Mouse (Mus musculus) liver, embryonic 13.5 days (tissue): Measurements from ENCODE around the gene Cemip. TPM values are rescaled to one million over a fixed set of nuclear protein-coding genes. Genes with fewer than 3 reads are reported as not detected.
A peak's percentile ranks its signal among the peaks of the same experiment; 100 is the strongest.

Experiments
- ATAC-seq: fragments of 200-750 bp; cut with Nextera tagmentation; 2 replicates; pipeline ENCODE4 v1.8.0; 2017; ENCODE audit warnings: low read depth, mild to moderate bottlenecking, moderate number of reproducible peaks, moderate library complexity
- DNase-seq: peaks from one replicate; pipeline ENCODE4 v3.0.0; 2022
- H3K27ac ChIP-seq: fragments of 300-500 bp; sonication (generic); 2 replicates; pipeline ENCODE4 v1.5.1; 2015; ENCODE audit warnings: moderate library complexity, mild to moderate bottlenecking, inconsistent platforms
- H3K27me3 ChIP-seq: fragments of 300-500 bp; sonication (generic); 2 replicates; pipeline ENCODE4 v1.6.1; 2015; ENCODE audit warnings: mild to moderate bottlenecking, inconsistent platforms
- H3K36me3 ChIP-seq: fragments of 300-500 bp; sonication (generic); 2 replicates; pipeline ENCODE4 v1.6.1; 2015; ENCODE audit warnings: mild to moderate bottlenecking, inconsistent platforms
- H3K4me1 ChIP-seq: fragments of 300-500 bp; sonication (generic); replicated peaks from 2 replicates; pipeline ENCODE4 v1.6.1; 2015; ENCODE audit warnings: inconsistent platforms
- H3K4me2 ChIP-seq: fragments of 300-500 bp; sonication (generic); 2 replicates; pipeline ENCODE4 v1.6.1; 2015; ENCODE audit warnings: inconsistent platforms, mild to moderate bottlenecking, moderate library complexity
- H3K4me3 ChIP-seq: fragments of 300-500 bp; sonication (generic); replicated peaks from 2 replicates; pipeline ENCODE4 v1.5.1; 2015; ENCODE audit warnings: mild to moderate bottlenecking, inconsistent platforms
- H3K9ac ChIP-seq: fragments of 300-500 bp; sonication (generic); 2 replicates; pipeline ENCODE4 v1.6.1; 2015; ENCODE audit warnings: mild to moderate bottlenecking, inconsistent platforms
- H3K9me3 ChIP-seq: fragments of 300-500 bp; sonication (generic); replicated peaks from 2 replicates; pipeline ENCODE4 v1.6.1; 2016; ENCODE audit warnings: inconsistent platforms
- WGBS: fragments of 180-500 bp; shearing (Covaris S2); methylation state at CpG from one replicate; pipeline ENCODE4 v1.1.7; 2015; ENCODE audit not compliant: insufficient replicate concordance; 5-methylcytosine and 5-hydroxymethylcytosine counted together
- polyA plus RNA-seq: library from polyadenylated mRNA; unstranded; fragments of >200 nt; fragmentation: Nextera tagmentation; extraction: Ambion mirVana; gene quantifications from 2 replicates; pipeline ENCODE4 v1.2.1, GENCODE M21; 2015

The Cemip gene
- polyA plus RNA-seq, 1 experiment from 2014 or later = 0.02 TPM

DNA sequence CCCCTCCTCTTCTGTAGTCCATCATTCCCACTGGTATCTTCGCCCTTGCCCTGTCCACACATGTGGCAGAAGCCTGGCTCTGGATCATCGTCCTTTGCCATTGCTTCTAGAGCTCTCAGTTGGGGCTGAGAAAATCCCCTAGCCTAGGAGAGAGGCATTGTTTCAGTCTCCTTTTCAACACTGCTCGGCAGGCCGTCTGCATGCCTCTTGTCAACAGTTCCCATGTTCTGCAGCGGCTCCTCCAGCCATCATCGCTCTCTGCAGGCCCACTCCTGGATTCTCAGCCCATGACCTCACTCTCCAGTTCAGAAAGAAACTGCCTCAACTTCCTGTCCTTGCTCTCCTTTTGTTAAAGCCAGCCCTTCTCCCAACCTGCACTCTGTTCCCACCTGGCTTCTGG lies 136.6 kb downstream of the Cemip start:
- 64% methylated on average over 6 of the region's 6 CpGs for WGBS
- no peaks in the 10 kb centered on the region for H3K27me3 ChIP-seq
- no peaks in the 10 kb centered on the region for H3K4me1 ChIP-seq
- H3K27ac ChIP-seq = no peak overlapping the region
- no peak overlapping the region for H3K4me2 ChIP-seq
- H3K4me3 ChIP-seq = no peak overlapping the region
- no peak for DNase-seq
- H3K36me3 ChIP-seq = no peaks in the 10 kb centered on the region
- no peak overlapping the region for H3K9ac ChIP-seq
- no peak for ATAC-seq
- no peaks in the 10 kb centered on the region for H3K9me3 ChIP-seq

DNA sequence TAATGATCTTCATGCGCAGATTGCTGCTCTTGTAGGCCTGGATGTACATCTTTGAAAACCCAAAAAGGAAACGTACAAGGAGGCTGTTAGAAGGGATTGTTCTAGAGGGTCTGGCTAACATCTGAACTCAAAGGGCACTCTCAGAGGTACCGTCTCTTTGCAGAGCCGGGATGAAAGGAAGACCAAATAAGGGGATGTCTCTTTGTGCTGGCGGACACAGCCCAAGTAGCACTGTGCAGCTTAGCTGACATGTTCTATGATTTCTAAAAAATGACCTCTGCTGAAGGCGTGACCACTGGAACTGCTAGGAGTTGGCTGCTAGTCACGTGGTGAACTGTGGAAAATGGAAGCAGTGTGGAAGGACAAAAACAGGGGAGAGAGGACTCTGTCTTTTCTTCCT lies 137.6 kb downstream of the Cemip start:
- H3K9ac ChIP-seq = no peak overlapping the region
- H3K4me3 ChIP-seq = no peak overlapping the region
- no peak overlapping the region for H3K27ac ChIP-seq
- 55% methylated on average over 7 of the region's 7 CpGs for WGBS
- H3K4me1 ChIP-seq = no peaks in the 10 kb centered on the region
- no peaks in the 10 kb centered on the region for H3K27me3 ChIP-seq
- H3K9me3 ChIP-seq = no peaks in the 10 kb centered on the region
- no peak overlapping the region for H3K4me2 ChIP-seq
- no peaks in the 10 kb centered on the region for H3K36me3 ChIP-seq
- ATAC-seq (no peak), DNase-seq (no peak)

DNA sequence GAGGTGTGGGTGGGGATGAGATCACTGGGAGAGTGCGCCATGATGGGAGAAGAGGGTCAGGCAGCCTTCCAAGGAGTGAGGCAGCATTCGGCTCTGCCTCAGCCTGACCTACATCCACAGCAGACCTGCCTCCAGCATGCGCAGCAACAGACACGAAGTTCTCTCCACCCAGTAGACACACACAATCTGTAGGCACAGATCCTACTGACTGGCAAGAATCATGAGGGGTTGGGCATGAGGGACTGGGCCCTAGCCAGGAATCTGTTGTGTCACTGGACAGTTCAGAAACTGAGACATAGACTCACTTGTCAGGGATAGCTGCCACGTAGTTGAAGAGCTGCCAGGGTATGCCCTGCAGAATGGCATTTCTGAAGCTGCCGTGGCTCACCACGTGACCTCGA lies 144.6 kb downstream of the Cemip start:
- H3K4me1 ChIP-seq = no peaks in the 10 kb centered on the region

DNA sequence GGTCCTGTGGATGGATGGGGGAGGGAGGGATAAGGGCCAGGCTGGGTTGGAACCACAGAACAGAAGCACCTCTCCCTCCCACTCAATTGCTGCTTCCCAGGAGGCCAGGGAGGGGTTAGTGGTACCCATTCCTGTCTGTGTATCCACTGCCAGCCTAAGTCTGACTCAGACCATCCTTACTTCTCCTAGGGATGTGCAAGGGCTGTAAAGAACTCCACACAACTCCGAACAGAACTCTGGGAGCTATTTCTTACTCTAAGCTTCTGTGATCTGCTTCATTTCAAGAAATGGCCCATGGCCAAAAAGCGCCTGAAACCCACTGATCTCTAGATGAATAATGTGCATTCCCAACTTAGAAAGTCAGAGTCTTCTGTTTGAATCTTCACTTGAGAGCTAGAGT lies 146.2 kb downstream of the Cemip start:
- ATAC-seq = no peak
- H3K4me3 ChIP-seq = no peak overlapping the region
- no peaks in the 10 kb centered on the region for H3K9me3 ChIP-seq
- H3K36me3 ChIP-seq = no peaks in the 10 kb centered on the region
- no peak overlapping the region for H3K4me2 ChIP-seq
- WGBS = 45% methylated on average over 2 of the region's 2 CpGs
- no peak overlapping the region for H3K27ac ChIP-seq
- no peaks in the 10 kb centered on the region for H3K27me3 ChIP-seq
- DNase-seq = no peak
- H3K9ac ChIP-seq = no peak overlapping the region
- H3K4me1 ChIP-seq = no peaks in the 10 kb centered on the region

More for the DNA sequence above, 144.6 kb downstream of the Cemip start:
- Histone ChIP-seq H3K27me3 (no peaks in the 10 kb centered on the region), H3K9me3 (no peaks in the 10 kb centered on the region), H3K9ac (no peak overlapping the region), H3K4me3 (no peak overlapping the region), H3K4me2 (no peak overlapping the region), H3K36me3 (no peaks in the 10 kb centered on the region), H3K27ac (no peak overlapping the region)
- 68% methylated on average over 8 of the region's 8 CpGs for WGBS
- DNase-seq (no peak), ATAC-seq (no peak)

DNA sequence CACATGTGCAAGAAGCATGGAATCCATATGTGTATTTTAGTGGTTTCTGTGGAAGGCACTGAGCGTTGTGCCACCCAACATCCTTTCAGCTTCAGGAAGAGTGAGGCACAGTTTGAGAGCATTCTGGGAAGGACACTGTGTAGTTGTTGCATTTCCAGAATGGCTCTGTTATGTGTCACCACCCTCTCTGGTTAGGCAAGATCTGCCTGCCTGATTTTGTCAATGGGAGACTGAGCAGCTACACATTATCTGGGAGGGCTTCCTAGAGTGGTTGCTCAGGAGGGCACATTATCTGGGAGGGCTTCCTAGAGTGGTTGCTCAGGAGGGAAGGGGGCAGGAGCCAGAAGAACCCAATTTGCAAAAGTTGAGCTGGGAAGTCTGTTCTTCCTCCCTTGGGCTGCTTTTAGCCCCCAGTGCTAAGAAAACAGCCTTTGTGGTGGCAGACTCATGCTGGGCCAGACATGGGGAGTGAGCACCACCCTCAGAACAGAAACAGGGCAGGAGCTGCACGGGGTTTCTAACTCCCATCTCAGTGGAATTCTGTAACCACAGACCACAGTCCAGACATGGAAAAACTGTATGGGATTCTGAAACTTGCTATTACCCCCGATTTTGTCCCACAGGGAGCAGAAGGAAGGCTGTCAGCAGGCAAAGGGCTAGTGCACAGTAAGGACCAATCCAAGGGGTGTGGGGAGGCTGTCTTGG lies 147.1 kb downstream of the Cemip start:
- DNase-seq = no peak
- no peak overlapping the region for H3K4me2 ChIP-seq
- no peaks in the 10 kb centered on the region for H3K36me3 ChIP-seq
- no peak overlapping the region for H3K9ac ChIP-seq
- H3K27ac ChIP-seq = no peak overlapping the region
- 48% methylated on average over 3 of the region's 3 CpGs for WGBS
- no peak for ATAC-seq
- H3K9me3 ChIP-seq = no peaks in the 10 kb centered on the region
- no peaks in the 10 kb centered on the region for H3K4me1 ChIP-seq
- H3K4me3 ChIP-seq = no peak overlapping the region
- no peaks in the 10 kb centered on the region for H3K27me3 ChIP-seq

DNA sequence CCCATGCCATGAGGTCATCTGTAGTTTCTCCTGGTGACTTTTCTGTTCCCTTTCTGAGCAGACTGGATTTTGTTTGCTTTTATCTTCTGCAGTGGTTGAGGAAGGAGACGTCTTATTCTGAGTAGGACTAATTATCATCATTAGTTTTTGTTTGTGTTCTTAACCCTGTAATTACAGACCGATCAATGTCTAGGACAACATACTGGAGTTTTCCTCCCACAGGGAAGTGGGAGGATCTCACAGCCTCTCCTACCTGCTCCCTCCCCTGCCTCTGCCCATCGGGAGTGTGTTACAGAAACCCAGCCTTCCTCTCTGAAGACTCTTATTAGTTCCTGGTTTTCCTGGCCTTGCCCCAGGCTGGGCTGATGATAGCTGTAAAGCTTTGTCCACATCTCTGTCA lies 164.7 kb downstream of the Cemip start:
- ATAC-seq = no peak
- no peaks in the 10 kb centered on the region for H3K36me3 ChIP-seq
- H3K9ac ChIP-seq = no peak overlapping the region

DNA sequence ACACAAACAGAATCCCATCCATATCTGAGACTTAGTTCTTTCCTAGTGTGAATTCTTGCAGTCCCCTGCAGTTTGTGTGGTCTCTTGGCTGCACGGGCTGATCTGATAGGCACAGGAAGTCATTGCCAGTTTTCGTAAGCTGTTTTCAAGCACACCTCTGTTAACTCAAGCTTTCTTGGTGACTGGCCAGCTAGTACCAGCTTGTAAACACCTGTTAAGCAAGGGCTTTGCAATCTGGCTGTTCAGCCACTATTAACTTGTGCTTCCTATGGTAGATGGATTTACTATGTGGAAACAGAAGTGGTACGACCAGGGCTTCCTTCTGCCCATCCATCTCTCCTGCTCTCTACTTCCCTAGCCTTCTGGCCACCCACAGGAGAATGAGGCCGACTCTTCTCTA lies 166.1 kb downstream of the Cemip start:
- ATAC-seq (no peak), DNase-seq (no peak)
- Histone ChIP-seq H3K4me3 (no peak overlapping the region), H3K4me1 (no peaks in the 10 kb centered on the region), H3K27me3 (no peaks in the 10 kb centered on the region), H3K9me3 (no peaks in the 10 kb centered on the region), H3K36me3 (no peaks in the 10 kb centered on the region), H3K9ac (no peak overlapping the region), H3K27ac (no peak overlapping the region), H3K4me2 (no peak overlapping the region)
- WGBS = 51% methylated on average over 4 of the region's 4 CpGs

More for the DNA sequence above, 164.7 kb downstream of the Cemip start:
- H3K4me1 ChIP-seq = no peaks in the 10 kb centered on the region
- WGBS = 41% methylated on average over 3 of the region's 3 CpGs
- H3K4me2 ChIP-seq = no peak overlapping the region
- no peak for DNase-seq
- no peaks in the 10 kb centered on the region for H3K9me3 ChIP-seq
- no peaks in the 10 kb centered on the region for H3K27me3 ChIP-seq
- no peak overlapping the region for H3K4me3 ChIP-seq
- H3K27ac ChIP-seq = no peak overlapping the region

DNA sequence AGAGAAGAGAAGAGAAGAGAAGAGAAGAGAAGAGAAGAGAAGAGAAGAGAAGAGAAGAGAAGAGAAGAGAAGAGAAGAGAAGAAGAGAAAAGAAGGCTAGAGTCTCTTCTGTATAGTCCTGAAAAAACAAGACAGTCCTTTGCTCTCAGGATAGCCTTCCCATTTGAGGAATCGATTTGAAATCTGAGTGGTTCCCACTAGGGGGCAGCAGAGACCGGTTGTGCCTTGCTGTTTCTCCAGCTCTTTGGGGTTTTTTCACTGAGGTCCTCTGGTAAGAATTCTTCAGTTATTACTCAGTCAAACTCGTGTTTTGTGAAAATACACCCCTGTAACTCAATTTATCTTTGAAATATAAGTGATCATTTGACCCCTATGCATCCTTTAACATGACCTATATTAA lies 171.7 kb downstream of the Cemip start:
- Histone ChIP-seq H3K4me1 (peaks cover 5% of the 10 kb centered on the region; the same call in 1 of the 2 replicates), H3K9me3 (no peaks in the 10 kb centered on the region), H3K27ac (no peak overlapping the region), H3K4me3 (no peak overlapping the region), H3K27me3 (no peaks in the 10 kb centered on the region), H3K36me3 (no peaks in the 10 kb centered on the region), H3K9ac (no peak overlapping the region), H3K4me2 (no peak overlapping the region)
- ATAC-seq (no peak), DNase-seq (peak; percentile 53)
- 0% methylated on average over 3 of the region's 3 CpGs for WGBS

DNA sequence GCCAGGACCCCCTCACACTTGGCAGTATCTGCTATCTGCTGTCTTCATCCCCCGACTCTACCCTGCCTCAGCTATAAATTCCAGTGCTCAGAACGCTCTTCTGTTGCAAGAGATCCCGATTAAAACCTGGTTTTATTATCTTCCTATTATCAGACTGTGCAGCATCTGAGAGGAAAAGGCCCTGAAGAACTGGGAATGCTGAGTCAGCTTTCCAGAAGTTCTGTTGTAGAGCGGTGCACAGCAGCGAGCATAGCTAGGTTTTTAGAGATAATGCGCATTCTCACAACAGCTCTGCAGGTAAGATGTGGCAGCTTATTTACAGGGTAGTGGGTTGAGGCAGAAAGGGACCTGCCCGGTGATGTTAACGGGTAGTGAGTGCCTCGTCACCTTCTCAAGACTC lies 172.3 kb downstream of the Cemip start:
- no peak overlapping the region for H3K4me3 ChIP-seq
- H3K9ac ChIP-seq = no peak overlapping the region
- H3K9me3 ChIP-seq = no peaks in the 10 kb centered on the region
- no peaks in the 10 kb centered on the region for H3K36me3 ChIP-seq
- H3K4me2 ChIP-seq = no peak overlapping the region
- no peaks in the 10 kb centered on the region for H3K27me3 ChIP-seq
- H3K27ac ChIP-seq = no peak overlapping the region
- no peak for DNase-seq
- WGBS = 56% methylated on average over 9 of the region's 9 CpGs
- peaks cover 5% of the 10 kb centered on the region; the same call in 1 of the 2 replicates for H3K4me1 ChIP-seq
- ATAC-seq = no peak

DNA sequence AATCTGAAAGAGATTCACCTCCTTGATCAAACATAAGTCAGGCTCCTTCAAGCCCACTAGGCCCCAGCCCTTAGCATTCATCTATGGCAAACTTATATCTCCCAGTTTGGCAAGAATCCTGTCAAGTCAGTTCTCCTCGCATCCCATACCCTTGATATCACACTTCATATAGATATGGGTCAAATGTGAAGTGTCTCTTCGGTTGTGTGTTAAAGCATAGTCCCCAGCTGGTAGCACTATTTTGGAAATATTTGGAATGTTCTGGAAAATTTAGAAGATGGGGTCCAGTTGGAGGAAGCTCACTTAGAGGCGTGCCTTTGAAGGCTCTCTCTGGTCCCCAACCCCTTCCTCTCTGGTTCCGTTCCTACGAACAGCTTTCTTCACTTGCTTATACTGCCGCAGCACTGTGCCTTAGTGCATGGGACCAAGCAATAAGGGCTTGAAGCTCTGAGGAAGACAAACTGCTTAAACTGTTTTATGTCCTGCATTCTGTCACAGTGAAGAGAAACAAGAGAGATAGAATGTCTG lies 172.8 kb downstream of the Cemip start:
- Histone ChIP-seq H3K9ac (no peak overlapping the region), H3K9me3 (no peaks in the 10 kb centered on the region), H3K27me3 (no peaks in the 10 kb centered on the region), H3K36me3 (no peaks in the 10 kb centered on the region), H3K4me2 (no peak overlapping the region), H3K27ac (no peak overlapping the region), H3K4me3 (no peak overlapping the region), H3K4me1 (peaks cover 5% of the 10 kb centered on the region; the same call in 1 of the 2 replicates)
- no peak for ATAC-seq
- 75% methylated on average over 6 of the region's 6 CpGs for WGBS
- no peak for DNase-seq

DNA sequence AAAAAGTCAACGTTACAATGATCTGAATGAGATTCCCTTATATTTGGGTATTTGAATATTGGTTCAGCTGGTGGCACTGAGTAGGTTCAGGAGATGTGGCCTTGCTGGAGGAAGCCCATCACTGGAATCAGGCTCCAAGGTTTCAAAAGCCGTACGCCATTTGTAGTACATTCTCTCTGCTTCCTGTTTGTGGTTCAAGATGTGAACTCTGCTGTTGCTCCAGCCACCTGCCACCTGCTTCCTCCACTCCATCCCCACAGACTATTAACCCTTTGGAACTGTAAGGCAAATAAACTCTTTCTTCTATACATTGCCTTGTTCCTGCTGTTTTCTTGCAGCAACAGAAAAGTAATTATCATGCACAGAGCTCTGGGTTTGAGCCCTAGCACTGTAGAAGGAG lies 174.4 kb downstream of the Cemip start:
- Histone ChIP-seq H3K4me3 (no peak overlapping the region), H3K27me3 (no peaks in the 10 kb centered on the region), H3K27ac (no peak overlapping the region), H3K4me1 (peaks cover 5% of the 10 kb centered on the region; the same call in 1 of the 2 replicates), H3K9me3 (no peaks in the 10 kb centered on the region), H3K9ac (no peak overlapping the region), H3K4me2 (no peak overlapping the region), H3K36me3 (no peaks in the 10 kb centered on the region)
- no peak for DNase-seq
- ATAC-seq = no peak
- WGBS = 35% methylated on average over 3 of the region's 3 CpGs

DNA sequence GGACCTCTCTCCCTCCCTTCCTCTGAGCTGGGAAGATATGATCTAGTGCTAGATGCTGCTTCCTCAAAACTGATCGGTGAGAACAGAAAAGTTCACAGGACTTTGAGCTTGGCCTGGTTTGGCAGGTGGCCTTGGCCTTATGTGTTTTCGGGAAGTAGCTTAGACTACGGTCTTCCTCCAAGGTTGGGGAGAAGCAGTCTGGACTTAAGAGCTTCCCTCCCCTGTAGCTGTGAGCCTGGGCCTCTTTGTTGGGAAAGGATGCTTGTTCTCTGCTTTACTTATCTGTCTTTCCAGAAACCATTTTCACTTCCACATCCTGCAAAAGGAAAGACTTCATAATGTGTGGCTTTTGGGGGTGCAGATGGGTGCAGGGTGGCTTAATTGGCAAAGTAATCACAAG lies 181.5 kb downstream of the Cemip start:
- WGBS = 29% methylated on average over 3 of the region's 3 CpGs
- no peak overlapping the region for H3K4me3 ChIP-seq
- H3K9me3 ChIP-seq = no peaks in the 10 kb centered on the region
- peaks cover 20% of the 10 kb centered on the region for H3K36me3 ChIP-seq
- H3K27ac ChIP-seq = no peak overlapping the region
- no peak for DNase-seq
- no peak overlapping the region for H3K4me2 ChIP-seq
- peaks cover 26% of the 10 kb centered on the region for H3K4me1 ChIP-seq
- no peak for ATAC-seq
- no peak overlapping the region for H3K9ac ChIP-seq
- no peaks in the 10 kb centered on the region for H3K27me3 ChIP-seq
